Mouse (Mus musculus) bone marrow macrophage, adult 2 months (primary cell): ENCODE data around the gene Ppp1r16b.

Experiments used
- CTCF ChIP-seq: IDR thresholded peaks from 2 replicates; pipeline ENCODE4 v1.5.1; 2012; ENCODE audit warnings: low read depth, mild to moderate bottlenecking, low read length, moderate library complexity
- POLR2A ChIP-seq: IDR thresholded peaks from 2 replicates; pipeline ENCODE4 v1.6.1; 2012; ENCODE audit warnings: mild to moderate bottlenecking, low read depth, low read length, borderline replicate concordance

DNA sequence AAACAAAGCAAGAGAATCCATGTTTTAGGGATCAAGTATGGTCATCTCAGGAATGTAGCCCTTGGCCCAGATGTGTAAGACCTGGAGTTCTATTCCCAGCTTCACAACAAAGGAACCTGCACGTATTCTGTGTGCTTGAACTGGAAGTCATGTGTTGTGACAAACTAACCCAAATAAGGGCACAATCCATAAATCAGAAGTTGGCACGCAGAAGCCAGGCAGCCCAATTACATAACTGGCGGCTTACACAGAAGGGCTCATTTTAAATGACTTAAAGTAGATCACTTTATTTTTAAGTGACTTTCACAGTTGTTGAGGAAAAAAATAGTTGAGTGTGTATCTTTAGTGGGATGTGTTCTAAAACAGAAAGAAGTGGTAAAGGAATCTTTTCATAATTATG, 21.4 kb upstream of the Ppp1r16b start:
- TF ChIP-seq POLR2A, result no peak
- TF ChIP-seq CTCF, result no peak
